Mouse (Mus musculus) cortical plate, adult 2 months (tissue): ENCODE measurements around the gene Tbc1d5.

Experiments used
- CTCF ChIP-seq: fragments of 200-500 bp; IDR thresholded peaks from 2 replicates; pipeline ENCODE4 v1.5.1; 2011; ENCODE audit warnings: mild to moderate bottlenecking, control low read depth, low read length; ENCODE audit not compliant: insufficient read depth; ENCODE audit errors: extremely low read depth
- POLR2A ChIP-seq: fragments of 200-500 bp; IDR thresholded peaks from 2 replicates; pipeline ENCODE4 v1.6.1; 2011; ENCODE audit warnings: mild to moderate bottlenecking, low read length, control low read depth; ENCODE audit not compliant: insufficient read depth; ENCODE audit errors: extremely low read depth

DNA sequence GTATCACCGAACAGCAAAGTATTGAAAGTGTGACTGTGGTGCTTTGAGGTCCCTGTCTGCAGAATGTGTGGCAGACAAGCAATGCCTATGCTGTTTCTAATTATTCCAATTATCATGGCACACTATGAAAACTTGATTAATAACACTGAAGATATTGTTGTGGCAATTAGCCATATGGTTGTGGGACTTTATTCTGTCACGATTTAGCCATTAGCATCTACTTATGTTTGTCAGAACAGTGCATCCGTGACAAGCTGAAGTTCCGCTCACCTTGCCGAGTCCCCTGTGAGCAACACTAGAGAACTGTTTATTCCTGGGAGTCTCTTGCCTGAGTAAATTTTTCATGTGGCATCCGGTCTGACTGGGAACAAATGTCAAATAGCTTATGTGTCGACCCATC lies 281.3 kb downstream of the Tbc1d5 start:
- TF ChIP-seq POLR2A, result no peak
- no peak for TF ChIP-seq CTCF
